8 mouse cellular contexts compared by ENCODE assay signal in genomic region chr11:97082977-97083376, GRCm38 (mm10). TPM values are rescaled to one million over a fixed set of nuclear protein-coding genes. Genes with fewer than 3 reads are reported as not detected.
DNase-seq lines count a peak whose midpoint lies in the region; ATAC-seq lines count a peak whose summit lies in the region.

No protein-coding gene starts in this region.

- no peaks in the 10 kb centered on the region for H3K9me3 ChIP-seq in limb, embryonic 12.5 days

- H3K4me1 ChIP-seq in limb, embryonic 12.5 days (replicated peaks) = peaks cover 11% of the 10 kb centered on the region

- peak; percentile 53 to 67; a peak in 3 of 4 replicates for ATAC-seq in hematopoietic stem cell, adult 5-6 weeks (replicated peaks in 1 of 2; ENCODE audit: insufficient read depth in 1 of 2, low FRiP score in 2 of 2, low TSS enrichment in 1 of 2, low read depth in 1 of 2, poor library complexity in 2 of 2, severe bottlenecking in 2 of 2)
- no peak for ATAC-seq in limb, embryonic 12.5 days (ENCODE audit: insufficient number of reproducible peaks, insufficient read depth, low FRiP score, low TSS enrichment, low read depth)

- H3K9ac ChIP-seq in limb, embryonic 12.5 days (replicated peaks) = no peak overlapping the region

- no peak overlapping the region for H3K27ac ChIP-seq in limb, embryonic 12.5 days

- 0 out of 2 replicates have a peak overlapping the region, but pooled peaks have one; percentile 41 for H3K4me2 ChIP-seq in limb, embryonic 12.5 days

- no peak overlapping the region for H3K4me3 ChIP-seq in limb, embryonic 12.5 days (replicated peaks)

- 39% methylated on average over 11 of the region's 11 CpGs for WGBS in limb, embryonic 12.5 days

- H3K27me3 ChIP-seq in limb, embryonic 12.5 days = peaks cover 17% of the 10 kb centered on the region; the same call in 1 of the 2 replicates

- no peaks in the 10 kb centered on the region for H3K36me3 ChIP-seq in limb, embryonic 12.5 days

- DNase-seq in cerebellum, adult 11-12 months = peak; percentile 48
- no peak for DNase-seq in cerebellum, postnatal 4 days (ENCODE audit: low spot score in 2 of 2)
- DNase-seq in urinary bladder, postnatal 14 days (ENCODE audit: low spot score) = peak; percentile 52
- no peak for DNase-seq in urinary bladder, postnatal 4 days (ENCODE audit: low spot score in 2 of 2)
- peak; percentile 73 for DNase-seq in embryo, embryonic 10.5 days (ENCODE audit: low spot score)
- peak; percentile 12 for DNase-seq in spleen, adult 12 weeks (ENCODE audit: low spot score)

RNA-seq across cellular contexts. Expression of gene Tbx21, which starts 32.2 kb away (rescaled TPM):
- total RNA-seq in hematopoietic stem cell, adult 5-6 weeks (2017) = 0.45 and 1.1 TPM in 2 replicates
- polyA plus RNA-seq in limb, embryonic 12.5 days (2016; fragmentation: Nextera tagmentation; extraction: Ambion mirVana) = 0.17 TPM in 1 of 2 replicates, not detected in the other

RNA-seq across cellular contexts. Expression of gene Osbpl7, which starts 32.5 kb away (rescaled TPM):
- total RNA-seq in hematopoietic stem cell, adult 5-6 weeks (2017) = 13.3 and 13.4 TPM in 2 replicates
- polyA plus RNA-seq in limb, embryonic 12.5 days (2016; fragmentation: Nextera tagmentation; extraction: Ambion mirVana) = 6.7 and 8.7 TPM in 2 replicates

RNA-seq across cellular contexts. Expression of gene Mrpl10, which starts 41.6 kb away (rescaled TPM):
- total RNA-seq in hematopoietic stem cell, adult 5-6 weeks (2017) = 13.9 and 17.1 TPM in 2 replicates
- 80.0 and 80.5 TPM in 2 replicates for polyA plus RNA-seq in limb, embryonic 12.5 days (2016; fragmentation: Nextera tagmentation; extraction: Ambion mirVana)

RNA-seq across cellular contexts. Expression of gene Lrrc46, which starts 41.8 kb away (rescaled TPM):
- 0.63 TPM in 1 of 2 replicates, not detected in the other for total RNA-seq in hematopoietic stem cell, adult 5-6 weeks (2017)
- polyA plus RNA-seq in limb, embryonic 12.5 days (2016; fragmentation: Nextera tagmentation; extraction: Ambion mirVana) = 1.0 TPM in 2 replicates

RNA-seq across cellular contexts. Expression of gene Scrn2, which starts 53.2 kb away (rescaled TPM):
- 22.6 and 35.3 TPM in 2 replicates for total RNA-seq in hematopoietic stem cell, adult 5-6 weeks (2017)
- polyA plus RNA-seq in limb, embryonic 12.5 days (2016; fragmentation: Nextera tagmentation; extraction: Ambion mirVana) = 32.4 and 35.1 TPM in 2 replicates

Comparison
In these comparisons a context has a peak if more than half of its experiments do, and no peak if none do; other contexts are left out.
1. DNase-seq: peak in cerebellum, adult 11-12 months (single experiment), urinary bladder, postnatal 14 days (single experiment), embryo, embryonic 10.5 days (single experiment) and spleen, adult 12 weeks (single experiment); none in cerebellum, postnatal 4 days (0 of 2) and urinary bladder, postnatal 4 days (0 of 2).